Mouse (Mus musculus) kidney, embryonic 16.5 days (tissue): ENCODE measurements around the gene B3gnt2. TPM values are rescaled to one million over a fixed set of nuclear protein-coding genes. Genes with fewer than 3 reads are reported as not detected.

Experiments used
- ATAC-seq: fragments of 200-750 bp; cut with Nextera tagmentation; 2 replicates; pipeline ENCODE4 v1.8.0; 2017; ENCODE audit warnings: moderate TSS enrichment; ENCODE audit not compliant: low FRiP score, low TSS enrichment
- H3K27ac ChIP-seq: fragments of 300-500 bp; sonication (generic); 2 replicates; pipeline ENCODE4 v1.5.1; 2014; ENCODE audit warnings: low read length
- H3K27me3 ChIP-seq: fragments of 300-500 bp; sonication (generic); 2 replicates; pipeline ENCODE4 v1.6.1; 2014; ENCODE audit warnings: low read length, control low read depth, mixed read lengths; ENCODE audit not compliant: insufficient read depth
- H3K36me3 ChIP-seq: fragments of 300-500 bp; sonication (generic); 2 replicates; pipeline ENCODE4 v1.6.1; 2014; ENCODE audit warnings: low read length, control low read depth, mixed read lengths; ENCODE audit not compliant: insufficient read depth
- H3K4me1 ChIP-seq: fragments of 300-500 bp; sonication (generic); 2 replicates; pipeline ENCODE4 v1.6.1; 2014; ENCODE audit warnings: low read length, control low read depth, mixed read lengths; ENCODE audit not compliant: insufficient read depth
- H3K4me2 ChIP-seq: fragments of 300-500 bp; sonication (generic); replicated peaks from 2 replicates; pipeline ENCODE4 v1.6.1; 2014; ENCODE audit warnings: low read depth, low read length
- H3K4me3 ChIP-seq: fragments of 300-500 bp; sonication (generic); 2 replicates; pipeline ENCODE4 v1.5.1; 2014; ENCODE audit warnings: mild to moderate bottlenecking, low read length
- H3K9ac ChIP-seq: fragments of 300-500 bp; sonication (generic); replicated peaks from 2 replicates; pipeline ENCODE4 v1.6.1; 2014; ENCODE audit warnings: low read length
- H3K9me3 ChIP-seq: fragments of 300-500 bp; sonication (generic); 2 replicates; pipeline ENCODE4 v1.6.1; 2016; ENCODE audit warnings: low read length, control low read depth
- WGBS: fragments of 180-500 bp; shearing (Covaris S2); extraction: QIAGEN DNeasy Blood & Tissue Kit; methylation state at CpG from one replicate; pipeline ENCODE4 v1.1.7; 2014; 5-methylcytosine and 5-hydroxymethylcytosine counted together
- polyA plus RNA-seq: library from polyadenylated mRNA; unstranded; fragments of >200 nt; fragmentation: Nextera tagmentation; extraction: Ambion mirVana; gene quantifications from 2 replicates; pipeline ENCODE4 v1.2.1, GENCODE M21; 2015

Gene B3gnt2
- polyA plus RNA-seq, 1 experiment from 2014 or later: 13.2 TPM

GRCm38 (mm10) chr11:22852510-22852909 is 8.3 kb downstream of the B3gnt2 start:
- no peak for ATAC-seq
- Histone ChIP-seq H3K9ac (no peak overlapping the region), H3K27me3 (peaks cover 6% of the 10 kb centered on the region; the same call in 1 of the 2 replicates), H3K27ac (no peak overlapping the region), H3K36me3 (no peaks in the 10 kb centered on the region; the same call in 1 of the 2 replicates), H3K9me3 (no peaks in the 10 kb centered on the region), H3K4me3 (no peak overlapping the region), H3K4me1 (peaks cover 47% of the 10 kb centered on the region), H3K4me2 (no peak overlapping the region)
- 62% methylated on average over 1 of the region's 1 CpGs for WGBS

DNA sequence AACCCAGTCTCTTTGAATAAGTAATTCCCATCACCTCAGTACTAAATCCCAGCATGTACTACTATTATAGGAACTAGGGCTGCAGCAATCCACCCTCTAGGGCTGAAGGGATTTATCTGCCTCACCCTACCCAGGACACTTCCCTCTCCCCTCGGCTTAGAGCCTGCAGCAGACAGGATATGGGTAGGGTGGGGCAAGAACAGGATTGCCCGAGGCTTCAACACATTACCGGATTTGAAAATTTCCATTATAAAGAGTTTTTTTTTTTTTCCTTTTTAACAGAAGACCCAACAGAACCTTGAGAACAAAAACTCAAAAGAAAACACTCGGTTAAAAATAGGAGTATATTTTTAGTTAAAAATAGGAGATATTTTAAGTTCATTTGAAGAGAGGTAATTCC is 9.3 kb downstream of the B3gnt2 start:
- no peak overlapping the region for H3K4me2 ChIP-seq
- no peak overlapping the region for H3K9ac ChIP-seq
- no peaks in the 10 kb centered on the region for H3K27me3 ChIP-seq
- H3K36me3 ChIP-seq: no peaks in the 10 kb centered on the region; the same call in 1 of the 2 replicates
- no peak overlapping the region for H3K27ac ChIP-seq
- no peaks in the 10 kb centered on the region for H3K9me3 ChIP-seq
- 57% methylated on average over 4 of the region's 4 CpGs for WGBS
- H3K4me3 ChIP-seq: no peak overlapping the region
- ATAC-seq: no peak
- H3K4me1 ChIP-seq: peaks cover 52% of the 10 kb centered on the region

DNA sequence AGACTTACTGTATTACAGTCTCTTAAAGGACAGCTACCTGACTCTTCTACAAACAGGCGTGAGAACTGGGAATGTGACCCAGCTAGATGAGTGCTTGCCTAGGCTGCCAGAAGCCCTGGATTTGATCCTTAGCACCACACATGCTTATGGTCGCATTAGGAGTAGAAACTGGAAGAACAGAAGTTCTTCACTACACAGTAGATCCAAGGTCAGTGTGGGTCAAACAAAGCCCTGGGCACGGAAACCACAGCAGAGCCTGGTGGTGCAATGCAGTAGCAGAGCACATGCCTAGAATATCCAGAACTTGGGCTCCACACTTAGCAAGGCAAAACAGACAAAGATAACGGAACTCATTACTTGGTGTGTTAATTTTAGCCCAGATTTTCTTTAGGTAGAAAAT is 10.7 kb downstream of the B3gnt2 start:
- Histone ChIP-seq H3K36me3 (no peaks in the 10 kb centered on the region; the same call in 1 of the 2 replicates), H3K9me3 (no peaks in the 10 kb centered on the region), H3K4me1 (peaks cover 63% of the 10 kb centered on the region), H3K27ac (peak overlapping the region; percentile 33; the same call in 1 of the 2 replicates), H3K4me3 (no peak overlapping the region), H3K4me2 (no peak overlapping the region), H3K27me3 (no peaks in the 10 kb centered on the region), H3K9ac (0 out of 2 replicates have a peak overlapping the region, but pooled peaks have one; percentile 8)
- 72% methylated on average over 4 of the region's 4 CpGs for WGBS
- ATAC-seq: no peak

GRCm38 (mm10) chr11:22848649-22849195 is 12.0 kb downstream of the B3gnt2 start:
- 61% methylated on average over 5 of the region's 5 CpGs for WGBS
- peak overlapping the region; percentile 91 for H3K27ac ChIP-seq

DNA sequence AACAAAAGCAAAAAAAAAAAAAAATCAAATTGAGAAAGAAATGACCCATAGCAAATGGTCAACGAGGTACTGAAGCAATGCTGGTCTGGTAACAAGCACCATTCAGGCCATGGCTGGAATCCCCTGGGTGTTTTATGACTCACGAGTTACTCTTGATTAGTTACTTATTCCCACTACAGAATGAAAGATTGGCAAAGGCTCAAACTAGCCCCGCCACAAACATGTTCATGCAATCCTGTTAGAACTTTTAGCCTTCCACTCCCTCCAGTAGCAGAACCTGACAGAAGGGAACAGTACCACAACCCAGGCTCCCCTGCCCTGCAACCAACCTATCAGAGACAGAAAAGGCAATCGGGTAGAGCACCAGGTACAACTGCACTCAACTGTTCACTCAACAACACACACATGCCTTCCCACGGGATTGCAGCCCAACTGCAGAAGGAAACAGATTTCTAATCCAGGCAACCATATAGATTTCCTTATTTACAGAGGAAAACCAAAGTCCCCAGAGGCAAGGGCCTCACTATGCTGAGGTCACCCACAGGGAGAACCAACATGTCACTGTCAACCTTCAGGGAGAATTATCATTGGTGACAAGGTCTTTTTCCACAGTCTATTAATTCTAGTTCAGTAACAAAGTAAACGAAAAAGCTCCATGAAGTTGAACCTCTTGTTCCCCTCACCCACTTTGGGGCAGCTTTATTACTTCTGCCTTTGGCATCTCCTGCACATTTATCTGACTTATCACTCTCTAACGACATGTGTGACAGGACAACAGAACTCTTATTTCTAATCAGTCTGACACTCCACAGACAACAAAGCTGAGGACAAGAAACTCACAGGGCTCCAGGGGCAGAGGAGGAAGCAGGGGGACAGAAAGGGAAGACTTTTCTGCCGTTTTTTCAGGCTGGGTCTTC is 12.8 kb downstream of the B3gnt2 start:
- Histone ChIP-seq H3K4me3 (no peak overlapping the region), H3K36me3 (no peaks in the 10 kb centered on the region), H3K9ac (no peak overlapping the region), H3K9me3 (no peaks in the 10 kb centered on the region), H3K27ac (peak overlapping the region; percentile 91), H3K4me2 (peak overlapping the region; percentile 37), H3K4me1 (peaks cover 71% of the 10 kb centered on the region), H3K27me3 (no peaks in the 10 kb centered on the region)
- peak; percentile 78 for ATAC-seq
- WGBS: 15% methylated on average over 8 of the region's 8 CpGs

More at GRCm38 (mm10) chr11:22848649-22849195, 12.0 kb downstream of the B3gnt2 start:
- no peak for ATAC-seq
- Histone ChIP-seq H3K4me3 (no peak overlapping the region), H3K4me2 (peak overlapping the region; percentile 37), H3K9ac (no peak overlapping the region), H3K4me1 (peaks cover 68% of the 10 kb centered on the region), H3K36me3 (no peaks in the 10 kb centered on the region), H3K9me3 (no peaks in the 10 kb centered on the region), H3K27me3 (no peaks in the 10 kb centered on the region)

GRCm38 (mm10) chr11:22846960-22847731 is 13.6 kb downstream of the B3gnt2 start:
- no peaks in the 10 kb centered on the region for H3K27me3 ChIP-seq
- no peak overlapping the region for H3K9ac ChIP-seq
- peak; percentile 53; the same call in 1 of the 2 replicates for ATAC-seq
- H3K36me3 ChIP-seq: no peaks in the 10 kb centered on the region
- H3K9me3 ChIP-seq: no peaks in the 10 kb centered on the region
- H3K4me1 ChIP-seq: peaks cover 75% of the 10 kb centered on the region
- H3K4me2 ChIP-seq: peak overlapping the region; percentile 3; the same call in 1 of the 2 replicates
- H3K4me3 ChIP-seq: no peak overlapping the region
- WGBS: 40% methylated on average over 8 of the region's 8 CpGs
- H3K27ac ChIP-seq: peak overlapping the region; percentile 40

- Histone ChIP-seq H3K27me3 (no peaks in the 10 kb centered on the region), H3K27ac (peak overlapping the region; percentile 40; the same call in 1 of the 2 replicates)
These were observed 14.5 kb downstream of the B3gnt2 start for GRCm38 (mm10) chr11:22846093-22846835.

GRCm38 (mm10) chr11:22844754-22845718 is 15.7 kb downstream of the B3gnt2 start:
- no peak for ATAC-seq
- Histone ChIP-seq H3K27ac (no peak overlapping the region), H3K4me3 (no peak overlapping the region), H3K4me1 (peaks cover 67% of the 10 kb centered on the region), H3K27me3 (no peaks in the 10 kb centered on the region), H3K4me2 (no peak overlapping the region), H3K36me3 (no peaks in the 10 kb centered on the region), H3K9ac (no peak overlapping the region), H3K9me3 (no peaks in the 10 kb centered on the region)
- 83% methylated on average over 4 of the region's 4 CpGs for WGBS

More at GRCm38 (mm10) chr11:22846093-22846835, 14.5 kb downstream of the B3gnt2 start:
- no peaks in the 10 kb centered on the region for H3K36me3 ChIP-seq
- H3K4me1 ChIP-seq: peaks cover 77% of the 10 kb centered on the region
- H3K4me2 ChIP-seq: no peak overlapping the region
- no peaks in the 10 kb centered on the region for H3K9me3 ChIP-seq
- H3K9ac ChIP-seq: no peak overlapping the region
- 53% methylated on average over 6 of the region's 6 CpGs for WGBS
- H3K4me3 ChIP-seq: no peak overlapping the region
- no peak for ATAC-seq
